Mouse (Mus musculus) spleen, adult 2 months (tissue): Measurements from ENCODE around the gene Mybbp1a. TPM values are rescaled to one million over a fixed set of nuclear protein-coding genes. Genes with fewer than 3 reads are reported as not detected.
A peak's percentile ranks its signal among the peaks of the same experiment; 100 is the strongest.

ENCODE experiments used
- DNase-seq, 2 experiments: peaks; one replicate each; pipeline versions ENCODE4 v3.0.0 to v3.0.0-alpha.2; 2012 to 2021; ENCODE audit warnings: low spot score in 2 of 2, low read depth in 1 of 2
- H3K27ac ChIP-seq: fragments of 200-500 bp; 2 replicates; pipeline ENCODE4 v1.5.1; 2012; ENCODE audit warnings: low read length, inconsistent platforms; ENCODE audit not compliant: insufficient read depth
- H3K27me3 ChIP-seq: fragments of 200-500 bp; 2 replicates; pipeline ENCODE4 v1.6.1; 2012; ENCODE audit warnings: mild to moderate bottlenecking, moderate library complexity, low read length, inconsistent platforms; ENCODE audit not compliant: control insufficient read depth, insufficient read depth
- H3K36me3 ChIP-seq: fragments of 200-500 bp; 2 replicates; pipeline ENCODE4 v1.6.1; 2012; ENCODE audit warnings: mild to moderate bottlenecking, low read length, inconsistent platforms; ENCODE audit not compliant: control insufficient read depth, insufficient read depth
- H3K4me1 ChIP-seq: fragments of 200-500 bp; 2 replicates; pipeline ENCODE4 v1.6.1; 2011; ENCODE audit warnings: inconsistent platforms; ENCODE audit not compliant: control insufficient read depth, insufficient read depth, insufficient read length
- H3K4me3 ChIP-seq: fragments of 200-500 bp; 2 replicates; pipeline ENCODE4 v1.5.1; 2011; ENCODE audit warnings: mild to moderate bottlenecking, inconsistent platforms; ENCODE audit not compliant: insufficient read depth, insufficient read length; ENCODE audit errors: extremely low read depth
- CTCF ChIP-seq: fragments of 200-500 bp; IDR thresholded peaks from 2 replicates; pipeline ENCODE4 v1.5.1; 2011; ENCODE audit warnings: mild to moderate bottlenecking, inconsistent platforms; ENCODE audit not compliant: insufficient read depth, insufficient read length, insufficient replicate concordance; ENCODE audit errors: extremely low read depth
- POLR2A ChIP-seq: fragments of 200-500 bp; IDR thresholded peaks from 2 replicates; pipeline ENCODE4 v1.6.1; 2011; ENCODE audit warnings: low read depth, low read length, inconsistent platforms
- WGBS: fragments of 180-500 bp; shearing (Covaris S2); methylation state at CpG from one replicate; pipeline ENCODE4 v1.1.7; 2018; 5-methylcytosine and 5-hydroxymethylcytosine counted together
- polyA plus RNA-seq: library from polyadenylated mRNA; depleted of rRNA; stranded (reverse); fragments of >200 nt; gene quantifications from 2 replicates; pipeline ENCODE4 v1.2.3, GENCODE M21; 2012

Gene Mybbp1a
- polyA plus RNA-seq, 1 experiment: 48.6 TPM

DNA sequence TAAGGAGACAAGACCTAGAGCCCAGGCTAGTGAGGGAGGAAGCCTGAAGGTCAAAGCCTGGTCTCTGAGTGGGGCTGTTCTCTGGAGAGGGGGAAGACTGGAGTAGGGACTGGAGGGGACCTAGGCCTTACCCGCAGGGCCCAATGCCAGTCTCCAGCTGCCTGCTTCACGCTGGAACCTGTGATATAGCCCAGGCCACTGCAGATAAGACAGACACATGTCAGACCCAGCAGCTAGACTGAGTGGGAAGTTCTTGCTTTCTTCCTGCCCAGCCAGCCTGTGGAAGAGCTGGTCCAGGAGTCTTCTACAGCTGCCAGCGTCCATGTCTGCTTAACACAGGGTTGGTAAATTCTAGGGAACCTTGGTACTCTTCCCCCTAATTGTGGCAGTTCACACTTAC, 17.3 kb downstream of the Mybbp1a start:
- peak overlapping the region; percentile 1; the same call in 1 of the 2 replicates for H3K27ac ChIP-seq
- H3K27me3 ChIP-seq: no peaks in the 10 kb centered on the region
- no peak for DNase-seq
- TF ChIP-seq POLR2A (no peak), CTCF (no peak)
- peaks cover 2% of the 10 kb centered on the region; the same call in 1 of the 2 replicates for H3K36me3 ChIP-seq
- H3K4me1 ChIP-seq: peaks cover 16% of the 10 kb centered on the region
- no peak overlapping the region for H3K4me3 ChIP-seq
- WGBS: 72% methylated on average over 3 of the region's 3 CpGs

DNA sequence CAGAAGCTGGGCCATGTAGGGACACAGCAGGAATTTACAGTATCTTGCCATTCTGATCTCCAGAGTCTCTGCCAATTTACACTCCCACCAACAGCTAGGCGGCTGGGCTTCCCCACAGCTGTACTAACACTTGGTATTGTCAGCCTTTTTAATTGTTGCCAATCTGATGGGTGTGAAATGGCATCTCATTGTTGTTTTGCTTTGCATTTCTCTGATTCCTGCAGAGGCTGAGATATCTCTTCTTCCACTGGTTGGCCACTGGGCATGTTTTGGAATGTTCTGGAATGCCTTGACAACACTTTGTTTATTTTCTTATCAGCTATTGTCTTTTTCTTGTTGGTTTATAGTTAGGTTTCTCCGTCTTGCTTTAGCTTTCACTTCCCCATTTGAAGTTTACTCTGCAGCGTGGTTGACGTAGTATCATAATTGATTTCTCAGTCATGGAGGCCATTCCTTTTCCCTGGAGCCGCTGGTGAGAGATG, 20.4 kb downstream of the Mybbp1a start:
- H3K36me3 ChIP-seq: peaks cover 2% of the 10 kb centered on the region; the same call in 1 of the 2 replicates
- H3K4me1 ChIP-seq: peaks cover 29% of the 10 kb centered on the region
- 25% methylated on average over 5 of the region's 5 CpGs for WGBS
- H3K27ac ChIP-seq: peak overlapping the region; percentile 80
- DNase-seq: peak; percentile 28 to 35
- TF ChIP-seq CTCF (no peak), POLR2A (no peak)
- H3K4me3 ChIP-seq: no peak overlapping the region
- H3K27me3 ChIP-seq: no peaks in the 10 kb centered on the region

DNA sequence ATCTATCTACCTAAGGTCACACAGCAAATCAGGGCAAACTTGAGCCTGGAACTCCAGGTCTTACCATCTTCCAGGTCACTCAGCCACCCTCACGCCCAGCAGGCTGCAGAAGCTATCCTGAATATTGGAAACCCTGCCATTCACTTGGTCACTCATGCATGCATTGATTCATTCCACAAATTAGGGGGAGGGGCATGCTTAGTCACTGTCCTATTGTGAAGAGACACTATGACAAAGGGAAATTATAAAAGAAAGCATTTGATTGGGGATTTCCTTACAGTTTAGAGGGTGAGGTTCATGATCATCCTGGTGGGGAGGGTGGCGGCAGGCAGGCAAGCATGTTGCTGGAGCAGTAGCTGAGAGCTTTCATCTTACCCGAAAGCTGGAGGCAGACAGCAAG, 23.7 kb downstream of the Mybbp1a start:
- no peak overlapping the region for H3K27ac ChIP-seq
- no peak for DNase-seq
- 83% methylated on average over 3 of the region's 3 CpGs for WGBS
- no peak for TF ChIP-seq POLR2A
- TF ChIP-seq CTCF: no peak
- no peaks in the 10 kb centered on the region for H3K27me3 ChIP-seq
- H3K36me3 ChIP-seq: no peaks in the 10 kb centered on the region
- no peak overlapping the region for H3K4me3 ChIP-seq
- peaks cover 54% of the 10 kb centered on the region for H3K4me1 ChIP-seq

DNA sequence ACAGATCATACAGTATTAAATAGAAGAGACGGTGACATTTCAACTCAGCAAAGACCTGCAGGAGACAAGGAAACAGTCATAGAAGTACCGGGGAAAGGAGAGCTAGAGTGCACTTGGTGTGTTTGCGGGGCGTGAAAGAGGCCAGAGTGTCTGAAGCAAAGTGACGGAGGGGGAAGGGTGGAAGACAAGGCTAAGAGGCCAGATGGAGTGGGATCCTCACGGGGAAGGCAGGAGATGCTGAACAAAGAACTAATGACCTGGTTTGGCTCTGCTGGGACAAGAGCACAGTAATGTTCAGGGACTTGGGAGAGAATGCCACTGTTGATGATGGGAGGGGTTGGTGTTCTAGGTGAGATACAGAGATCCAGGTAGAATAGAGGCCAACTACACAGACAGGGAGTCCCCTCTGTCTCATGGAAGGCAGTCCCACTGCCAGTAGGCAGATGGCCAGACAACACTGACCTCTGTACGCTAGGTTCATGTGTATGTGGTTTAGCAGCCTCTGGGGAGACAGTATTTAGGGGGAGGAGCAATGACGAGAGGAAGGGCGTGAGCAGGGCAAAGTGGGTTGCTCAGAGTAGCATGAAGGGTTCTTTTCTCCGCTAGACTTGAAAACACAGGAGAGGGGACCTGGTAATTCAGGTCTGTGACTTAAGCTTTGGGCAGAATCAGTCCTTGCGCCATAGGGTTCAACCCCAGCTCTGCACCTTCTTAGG, 25.0 kb downstream of the Mybbp1a start:
- peak overlapping the region; percentile 98 for H3K27ac ChIP-seq
- H3K4me3 ChIP-seq: peak overlapping the region; percentile 34; the same call in 1 of the 2 replicates
- DNase-seq: peak; percentile 46 to 71
- WGBS: 50% methylated on average over 11 of the region's 11 CpGs
- H3K36me3 ChIP-seq: no peaks in the 10 kb centered on the region
- peak; percentile 42 for TF ChIP-seq POLR2A
- no peak for TF ChIP-seq CTCF
- no peaks in the 10 kb centered on the region for H3K27me3 ChIP-seq
- peaks cover 62% of the 10 kb centered on the region for H3K4me1 ChIP-seq

DNA sequence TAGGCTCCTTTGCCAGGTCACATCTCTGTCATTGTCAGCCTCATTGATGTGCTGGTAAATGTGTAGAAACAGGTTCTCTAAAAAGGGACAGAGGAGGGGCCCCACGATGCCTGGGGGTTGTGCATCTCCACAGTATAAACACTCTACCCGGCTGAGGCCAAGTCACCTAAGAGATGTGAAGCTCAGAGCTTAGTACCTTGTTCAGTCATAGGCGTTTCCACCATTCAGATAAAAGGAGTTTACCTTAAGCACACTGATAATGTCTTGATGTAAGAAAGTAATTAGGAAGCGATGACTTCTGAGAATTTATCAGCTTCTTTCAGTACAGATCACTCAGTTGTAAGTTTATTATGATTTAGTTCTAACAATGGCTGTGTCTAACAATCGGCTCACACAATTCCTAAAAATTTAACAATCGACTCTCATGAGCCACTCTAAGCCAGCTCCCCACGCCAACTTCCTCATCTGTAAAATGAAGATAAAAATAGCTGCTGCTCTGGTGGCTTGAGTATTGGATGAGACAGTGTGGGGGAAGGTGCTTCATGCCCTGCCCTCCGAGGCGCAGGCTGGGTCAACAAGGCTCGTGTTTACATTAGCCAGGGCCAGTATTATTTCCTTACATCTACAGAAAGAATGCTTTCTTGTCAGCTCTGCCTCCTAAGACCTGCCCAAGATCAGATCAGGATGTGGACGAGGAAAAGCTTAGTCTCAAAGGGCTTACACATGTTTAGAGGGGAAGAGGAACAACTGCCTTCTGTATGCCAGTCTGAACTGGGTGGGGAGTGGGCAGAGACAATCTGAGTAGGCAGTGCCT, 25.7 kb downstream of the Mybbp1a start:
- peaks cover 56% of the 10 kb centered on the region for H3K4me1 ChIP-seq
- no peaks in the 10 kb centered on the region for H3K27me3 ChIP-seq
- TF ChIP-seq POLR2A (no peak; the same call in 1 of the 2 replicates), CTCF (no peak)
- H3K27ac ChIP-seq: peak overlapping the region; percentile 98
- no peaks in the 10 kb centered on the region for H3K36me3 ChIP-seq
- H3K4me3 ChIP-seq: peak overlapping the region; percentile 34; the same call in 1 of the 2 replicates
- peak in 1 of 2 experiments; percentile 40 for DNase-seq
- 4% methylated on average over 11 of the region's 11 CpGs for WGBS

DNA sequence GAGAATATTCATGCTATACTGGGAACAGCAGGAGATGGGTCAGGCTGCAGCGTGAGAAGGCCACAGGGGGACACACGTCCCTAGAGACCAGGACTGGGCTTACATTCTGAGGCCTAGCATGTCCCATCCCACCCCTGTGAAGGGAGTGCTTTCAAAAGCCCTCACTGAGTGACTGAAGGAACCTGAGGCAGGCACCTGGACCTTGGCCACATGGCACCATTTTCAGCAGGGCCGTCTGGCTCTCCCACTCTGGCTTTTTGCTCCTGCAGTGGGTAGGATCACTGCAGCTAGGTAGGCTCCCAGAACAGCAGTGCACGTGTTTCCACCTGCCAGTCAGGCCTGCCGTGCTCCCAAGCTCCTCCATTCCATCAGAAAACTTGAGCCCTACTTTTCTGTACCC, 27.4 kb downstream of the Mybbp1a start:
- H3K4me3 ChIP-seq: no peak overlapping the region
- TF ChIP-seq CTCF (no peak), POLR2A (no peak)
- 77% methylated on average over 5 of the region's 5 CpGs for WGBS
- H3K4me1 ChIP-seq: peaks cover 47% of the 10 kb centered on the region; the same call in 1 of the 2 replicates
- DNase-seq: no peak
- H3K27ac ChIP-seq: peak overlapping the region; percentile 4; the same call in 1 of the 2 replicates
- H3K27me3 ChIP-seq: no peaks in the 10 kb centered on the region
- H3K36me3 ChIP-seq: no peaks in the 10 kb centered on the region

DNA sequence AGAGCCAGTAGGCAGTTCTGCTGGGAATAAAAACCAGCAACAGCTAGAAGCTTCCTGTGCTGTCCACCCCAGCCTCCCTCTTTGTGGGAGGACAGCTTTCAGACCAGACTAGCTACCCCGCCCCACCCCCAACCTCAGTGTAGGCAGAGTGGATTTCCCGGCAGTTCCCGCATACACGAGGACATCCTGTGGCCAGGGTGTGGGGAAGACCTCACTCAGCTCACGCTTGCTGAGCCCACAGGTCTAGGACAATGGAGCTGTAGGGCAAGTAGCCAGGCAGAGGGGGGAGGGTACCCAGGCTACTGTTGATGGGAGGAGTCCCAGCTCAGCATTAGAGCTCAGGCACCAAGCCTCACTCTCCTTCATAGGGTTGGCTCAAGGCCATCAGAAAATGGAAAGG, 28.1 kb downstream of the Mybbp1a start:
- TF ChIP-seq POLR2A: no peak
- Histone ChIP-seq H3K27me3 (no peaks in the 10 kb centered on the region), H3K4me1 (peaks cover 47% of the 10 kb centered on the region; the same call in 1 of the 2 replicates), H3K36me3 (no peaks in the 10 kb centered on the region), H3K4me3 (no peak overlapping the region), H3K27ac (0 out of 2 replicates have a peak overlapping the region, but pooled peaks have one; percentile 4)
- peak in 1 of 2 experiments; percentile 32 for DNase-seq
- 36% methylated on average over 5 of the region's 5 CpGs for WGBS
